Mouse (Mus musculus) intestine, postnatal 0 days (tissue): ENCODE data around the gene Ect2. TPM values are rescaled to one million over a fixed set of nuclear protein-coding genes. Genes with fewer than 3 reads are reported as not detected.

Source experiments
- ATAC-seq: fragments of 200-750 bp; cut with Nextera tagmentation; 2 replicates; pipeline ENCODE4 v1.8.0; 2017; ENCODE audit warnings: mild to moderate bottlenecking, moderate TSS enrichment, moderate library complexity
- H3K27ac ChIP-seq: fragments of 300-500 bp; sonication (generic); 2 replicates; pipeline ENCODE4 v1.5.1; 2014; ENCODE audit warnings: mild to moderate bottlenecking, low read depth, low read length, moderate library complexity
- H3K27me3 ChIP-seq: fragments of 300-500 bp; sonication (generic); replicated peaks from 2 replicates; pipeline ENCODE4 v1.6.1; 2014; ENCODE audit warnings: low read length, mixed read lengths; ENCODE audit not compliant: control insufficient read depth, insufficient read depth
- H3K36me3 ChIP-seq: fragments of 300-500 bp; sonication (generic); 2 replicates; pipeline ENCODE4 v1.6.1; 2014; ENCODE audit warnings: mild to moderate bottlenecking, moderate library complexity; ENCODE audit not compliant: control insufficient read depth, insufficient read depth
- H3K4me1 ChIP-seq: fragments of 300-500 bp; sonication (generic); replicated peaks from 2 replicates; pipeline ENCODE4 v1.6.1; 2014; ENCODE audit warnings: antibody characterized with exemption, low read length, mixed read lengths; ENCODE audit not compliant: control insufficient read depth, insufficient read depth
- H3K4me2 ChIP-seq: fragments of 300-500 bp; sonication (generic); replicated peaks from 2 replicates; pipeline ENCODE4 v1.6.1; 2014; ENCODE audit warnings: low read depth, mild to moderate bottlenecking, moderate library complexity
- H3K4me3 ChIP-seq: fragments of 300-500 bp; sonication (generic); 2 replicates; pipeline ENCODE4 v1.5.1; 2014; ENCODE audit warnings: low read depth, low read length
- H3K9ac ChIP-seq: fragments of 300-500 bp; sonication (generic); 2 replicates; pipeline ENCODE4 v1.6.1; 2014; ENCODE audit warnings: mild to moderate bottlenecking, low read depth, low read length
- H3K9me3 ChIP-seq: fragments of 300-500 bp; sonication (generic); 2 replicates; pipeline ENCODE4 v1.6.1; 2016; ENCODE audit warnings: mixed run types; ENCODE audit not compliant: control insufficient read depth
- CTCF ChIP-seq: sonication (generic); IDR thresholded peaks from 2 replicates; pipeline ENCODE4 v1.5.1; 2016; ENCODE audit warnings: low read depth, mild to moderate bottlenecking, control low read depth, antibody characterized with exemption, moderate library complexity
- WGBS: fragments of 180-500 bp; shearing (Covaris S2); extraction: QIAGEN DNeasy Blood & Tissue Kit; methylation state at CpG from one replicate; pipeline ENCODE4 v1.1.7; 2014; 5-methylcytosine and 5-hydroxymethylcytosine counted together
- polyA plus RNA-seq: library from polyadenylated mRNA; unstranded; fragments of >200 nt; fragmentation: Nextera tagmentation; extraction: Ambion mirVana; gene quantifications from 2 replicates; pipeline ENCODE4 v1.2.1, GENCODE M21; 2015

Gene Ect2
- polyA plus RNA-seq: 8.4 and 9.1 TPM in 2 replicates

GRCm38 (mm10) chr3:27153701-27154209 is at the start of gene Ect2:
Gene Ect2, minus strand, starts transcription at chr3:27153878.
- H3K36me3 ChIP-seq: no peaks in the 10 kb centered on the region
- H3K4me2 ChIP-seq: peak within 1 kb of the TSS; percentile 85
- peaks cover 14% of the 10 kb centered on the region; the same call in 1 of the 2 replicates for H3K4me1 ChIP-seq
- ATAC-seq: peak; percentile 98
- TF ChIP-seq CTCF: 0 out of 2 replicates have a peak, but pooled peaks have one; percentile 21
- H3K27ac ChIP-seq: peak within 1 kb of the TSS; percentile 57
- H3K4me3 ChIP-seq: peak within 1 kb of the TSS; percentile 83
- no peaks in the 10 kb centered on the region for H3K9me3 ChIP-seq
- H3K27me3 ChIP-seq: no peaks in the 10 kb centered on the region
- peak within 1 kb of the TSS; percentile 69 for H3K9ac ChIP-seq
- WGBS: under 1% methylated on average over 37 of the region's 37 CpGs

GRCm38 (mm10) chr3:27201728-27202411 is 48.2 kb upstream of the Ect2 start:
- 80% methylated on average over 5 of the region's 5 CpGs for WGBS
- Histone ChIP-seq H3K4me2 (no peak overlapping the region), H3K36me3 (no peaks in the 10 kb centered on the region), H3K4me1 (no peaks in the 10 kb centered on the region; the same call in 1 of the 2 replicates), H3K9me3 (no peaks in the 10 kb centered on the region), H3K4me3 (no peak overlapping the region), H3K9ac (no peak overlapping the region), H3K27me3 (no peaks in the 10 kb centered on the region), H3K27ac (no peak overlapping the region)
- TF ChIP-seq CTCF: no peak
- ATAC-seq: no peak

- Histone ChIP-seq H3K27me3 (no peaks in the 10 kb centered on the region), H3K36me3 (no peaks in the 10 kb centered on the region; the same call in 1 of the 2 replicates), H3K9me3 (no peaks in the 10 kb centered on the region), H3K4me3 (no peak overlapping the region), H3K4me1 (peaks cover 2% of the 10 kb centered on the region; the same call in 1 of the 2 replicates), H3K4me2 (no peak overlapping the region), H3K27ac (no peak overlapping the region), H3K9ac (no peak overlapping the region)
- 76% methylated on average over 7 of the region's 7 CpGs for WGBS
- no peak for TF ChIP-seq CTCF
- no peak for ATAC-seq
Measured at GRCm38 (mm10) chr3:27199120-27199519, 45.4 kb upstream of the Ect2 start.

GRCm38 (mm10) chr3:27197816-27198215 is 44.1 kb upstream of the Ect2 start:
- H3K27me3 ChIP-seq: no peaks in the 10 kb centered on the region
- no peak overlapping the region for H3K9ac ChIP-seq
- H3K4me3 ChIP-seq: no peak overlapping the region
- no peak overlapping the region for H3K27ac ChIP-seq
- 56% methylated on average over 5 of the region's 5 CpGs for WGBS
- no peak for ATAC-seq
- TF ChIP-seq CTCF: no peak
- H3K9me3 ChIP-seq: no peaks in the 10 kb centered on the region
- no peak overlapping the region for H3K4me2 ChIP-seq
- H3K36me3 ChIP-seq: no peaks in the 10 kb centered on the region; the same call in 1 of the 2 replicates
- H3K4me1 ChIP-seq: peaks cover 2% of the 10 kb centered on the region; the same call in 1 of the 2 replicates

- WGBS: 26% methylated on average over 1 of the region's 1 CpGs
- H3K4me2 ChIP-seq: no peak overlapping the region
- no peak overlapping the region for H3K27ac ChIP-seq
- no peaks in the 10 kb centered on the region for H3K9me3 ChIP-seq
- no peaks in the 10 kb centered on the region; the same call in 1 of the 2 replicates for H3K36me3 ChIP-seq
- H3K9ac ChIP-seq: no peak overlapping the region
- no peak for TF ChIP-seq CTCF
- H3K4me1 ChIP-seq: peaks cover 2% of the 10 kb centered on the region; the same call in 1 of the 2 replicates
- no peak overlapping the region for H3K4me3 ChIP-seq
- ATAC-seq: peak; percentile 66
- no peaks in the 10 kb centered on the region for H3K27me3 ChIP-seq
Measured at GRCm38 (mm10) chr3:27196529-27196928, 42.9 kb upstream of the Ect2 start.

GRCm38 (mm10) chr3:27195573-27196227 is 42.0 kb upstream of the Ect2 start:
- Histone ChIP-seq H3K27ac (no peak overlapping the region), H3K36me3 (no peaks in the 10 kb centered on the region; the same call in 1 of the 2 replicates), H3K4me2 (no peak overlapping the region), H3K9me3 (no peaks in the 10 kb centered on the region), H3K4me3 (no peak overlapping the region), H3K4me1 (peaks cover 2% of the 10 kb centered on the region; the same call in 1 of the 2 replicates), H3K9ac (no peak overlapping the region), H3K27me3 (no peaks in the 10 kb centered on the region)
- TF ChIP-seq CTCF: no peak
- 86% methylated on average over 8 of the region's 8 CpGs for WGBS
- 0 out of 2 replicates have a peak, but pooled peaks have one; percentile 10 for ATAC-seq
